Mouse (Mus musculus) CH12.LX (cell line): ENCODE measurements around the gene Nuak2. TPM values are rescaled to one million over a fixed set of nuclear protein-coding genes. Genes with fewer than 3 reads are reported as not detected.

Experiments
- DNase-seq: peaks from one replicate; pipeline ENCODE4 v3.0.0-alpha.2; 2013; ENCODE audit errors: extremely low read depth
- H3K27ac ChIP-seq: 2 replicates; pipeline ENCODE4 v1.5.1; 2012; ENCODE audit warnings: low read depth, mild to moderate bottlenecking, control low read depth, moderate library complexity; ENCODE audit not compliant: insufficient read depth
- H3K27me3 ChIP-seq: replicated peaks from 2 replicates; pipeline ENCODE3; 2012; ENCODE audit warnings: inconsistent platforms
- H3K36me3 ChIP-seq, 2 experiments: replicated peaks in 1 of 2; 2 replicates each; pipeline versions ENCODE3 to v1.6.1; 2012; ENCODE audit warnings: inconsistent platforms in 1 of 2, low read length in 1 of 2, mild to moderate bottlenecking in 1 of 2, mixed read lengths in 1 of 2, moderate library complexity in 1 of 2; ENCODE audit not compliant: control insufficient read depth in 1 of 2, insufficient read depth in 1 of 2
- H3K4me1 ChIP-seq, 2 experiments: 2 replicates each; pipeline ENCODE4 v1.6.1; 2012; ENCODE audit warnings: inconsistent platforms in 1 of 2, moderate library complexity in 1 of 2; ENCODE audit not compliant: insufficient read depth in 2 of 2, control insufficient read depth in 1 of 2
- H3K4me2 ChIP-seq: 2 replicates; pipeline ENCODE4 v1.6.1; 2012; ENCODE audit warnings: low read depth, mild to moderate bottlenecking, control low read depth; ENCODE audit not compliant: poor library complexity, insufficient read depth, severe bottlenecking
- H3K4me3 ChIP-seq, 3 experiments: fragments of 150-350 bp in 1 of 3; sonication (generic) in 1 of 3; replicated peaks in 1 of 3; 2 replicates each; pipeline versions ENCODE3 to v1.5.1; 2011 to 2012; ENCODE audit warnings: low read depth in 2 of 3, low read length in 2 of 3, mild to moderate bottlenecking in 2 of 3, moderate library complexity in 2 of 3, control low read depth in 1 of 3, improper control_type of control experiment in 1 of 3, inconsistent platforms in 1 of 3, mixed read lengths in 1 of 3; ENCODE audit not compliant: poor library complexity in 1 of 3
- H3K79me2 ChIP-seq: replicated peaks from 2 replicates; pipeline ENCODE4 v1.6.1; 2012; ENCODE audit warnings: mild to moderate bottlenecking, moderate library complexity; ENCODE audit not compliant: control insufficient read depth, poor library complexity, insufficient read depth, severe bottlenecking; ENCODE audit errors: extremely low read depth
- H3K9ac ChIP-seq: 2 replicates; pipeline ENCODE4 v1.6.1; 2012; ENCODE audit warnings: low read depth, mild to moderate bottlenecking, control low read depth, moderate library complexity; ENCODE audit not compliant: insufficient read depth
- H3K9me3 ChIP-seq: replicated peaks from 2 replicates; pipeline ENCODE3; 2012; ENCODE audit warnings: low read length, inconsistent platforms, mixed read lengths
- CHD1 ChIP-seq: IDR thresholded peaks from 2 replicates; pipeline ENCODE4 v1.6.1; 2012; ENCODE audit warnings: low read depth, low read length, improper control_type of control experiment, inconsistent platforms
- CHD2 ChIP-seq: IDR thresholded peaks from 2 replicates; pipeline ENCODE4 v1.6.1; 2011; ENCODE audit warnings: low read length, improper control_type of control experiment
- E2F4 ChIP-seq: IDR thresholded peaks from 2 replicates; pipeline ENCODE4 v1.6.1; 2011; ENCODE audit warnings: low read depth, low read length, improper control_type of control experiment; ENCODE audit not compliant: insufficient replicate concordance
- GABPA ChIP-seq: IDR thresholded peaks from 2 replicates; pipeline ENCODE4 v1.6.1; 2012; ENCODE audit warnings: low read depth, low read length, improper control_type of control experiment, inconsistent platforms; ENCODE audit not compliant: insufficient replicate concordance
- HCFC1 ChIP-seq: IDR thresholded peaks from 2 replicates; pipeline ENCODE4 v1.6.1; 2012; ENCODE audit warnings: low read depth, mild to moderate bottlenecking, inconsistent platforms, low read length, improper control_type of control experiment
- IRF4 ChIP-seq: IDR thresholded peaks from 2 replicates; pipeline ENCODE4 v1.6.1; 2014; ENCODE audit warnings: low read depth, mild to moderate bottlenecking, inconsistent platforms, low read length, improper control_type of control experiment
- JUN ChIP-seq: IDR thresholded peaks from 2 replicates; pipeline ENCODE4 v1.6.1; 2011; ENCODE audit warnings: low read depth, mild to moderate bottlenecking, low read length, improper control_type of control experiment, moderate library complexity; ENCODE audit not compliant: insufficient read depth
- KAT2A ChIP-seq: IDR thresholded peaks from 2 replicates; pipeline ENCODE4 v1.6.1; 2012; ENCODE audit warnings: low read length, improper control_type of control experiment, inconsistent platforms; ENCODE audit not compliant: insufficient replicate concordance
- MAFK ChIP-seq: IDR thresholded peaks from 2 replicates; pipeline ENCODE4 v1.6.1; 2011; ENCODE audit warnings: low read length, improper control_type of control experiment; ENCODE audit not compliant: insufficient replicate concordance
- MAX ChIP-seq: IDR thresholded peaks from 2 replicates; pipeline ENCODE4 v1.6.1; 2011; ENCODE audit warnings: low read length, improper control_type of control experiment
- MAZ ChIP-seq: IDR thresholded peaks from 2 replicates; pipeline ENCODE4 v1.6.1; 2012; ENCODE audit warnings: low read depth, mild to moderate bottlenecking, inconsistent platforms, low read length, improper control_type of control experiment, moderate library complexity
- MXI1 ChIP-seq: IDR thresholded peaks from 2 replicates; pipeline ENCODE4 v1.6.1; 2011; ENCODE audit warnings: mild to moderate bottlenecking, low read depth, low read length, improper control_type of control experiment
- MYC ChIP-seq: IDR thresholded peaks from 2 replicates; pipeline ENCODE4 v1.6.1; 2011; ENCODE audit warnings: low read depth, mild to moderate bottlenecking, improper control_type of control experiment, low read length
- NRF1 ChIP-seq: IDR thresholded peaks from 2 replicates; pipeline ENCODE4 v1.6.1; 2014; ENCODE audit warnings: low read depth, mild to moderate bottlenecking, inconsistent platforms, low read length, improper control_type of control experiment, moderate library complexity
- PAX5 ChIP-seq: IDR thresholded peaks from 2 replicates; pipeline ENCODE4 v1.6.1; 2012; ENCODE audit warnings: low read length, inconsistent platforms, mixed read lengths
- POLR2AphosphoS2 ChIP-seq: IDR thresholded peaks from 2 replicates; pipeline ENCODE4 v1.6.1; 2011; ENCODE audit warnings: low read depth, low read length, improper control_type of control experiment
- SIN3A ChIP-seq: IDR thresholded peaks from 2 replicates; pipeline ENCODE4 v1.6.1; 2012; ENCODE audit warnings: low read length, improper control_type of control experiment, inconsistent platforms
- SMC3 ChIP-seq: IDR thresholded peaks from 2 replicates; pipeline ENCODE4 v1.6.1; 2011; ENCODE audit warnings: low read depth, low read length, improper control_type of control experiment
- ZKSCAN1 ChIP-seq: IDR thresholded peaks from 2 replicates; pipeline ENCODE4 v1.6.1; 2012; ENCODE audit warnings: low read depth, inconsistent platforms, low read length, improper control_type of control experiment, borderline replicate concordance
- ZMIZ1 ChIP-seq: IDR thresholded peaks from 2 replicates; pipeline ENCODE4 v1.6.1; 2012; ENCODE audit warnings: low read depth, mild to moderate bottlenecking, inconsistent platforms, low read length, improper control_type of control experiment
- ZNF384 ChIP-seq: IDR thresholded peaks from 2 replicates; pipeline ENCODE4 v1.6.1; 2012; ENCODE audit warnings: low read depth, low read length, improper control_type of control experiment, inconsistent platforms
- dilution Hi-C: fragments of 300-500 bp; cut with MboI; formaldehyde crosslinking; loops from 2 replicates; pipeline ENCODE4 v1.14.3; 2020; ENCODE audit warnings: low sequenced_read_pairs; ENCODE audit not compliant: extremely low pct_unique_long_range_greater_than_20kb, extremely low pct_ligation_motif_present
- in situ Hi-C: fragments of 300-500 bp; cut with MboI; formaldehyde crosslinking; loops from 3 replicates; pipeline ENCODE4 v1.14.3; 2019; ENCODE audit warnings: low sequenced_read_pairs, low pct_ligation_motif_present, low pct_unique_long_range_greater_than_20kb, mixed read lengths
- polyA plus RNA-seq: library from polyadenylated mRNA; unstranded; fragments of >175 nt; gene quantifications from 2 replicates; pipeline ENCODE4 v1.2.1, GENCODE M21; 2012; ENCODE audit warnings: low read depth; ENCODE audit not compliant: insufficient read length
- total RNA-seq, 2 experiments: library from RNA; depleted of rRNA; stranded (reverse); fragments of 300-350 nt in 1 of 2; fragments of >200 nt in 1 of 2; gene quantifications; 2 replicates each; pipeline ENCODE4 v1.2.3; 2012 to 2014

The Nuak2 gene
- total and polyA plus RNA-seq, 3 experiments: 0.30 TPM; not detected in 2

- Histone ChIP-seq H3K79me2 (no peaks in the 10 kb centered on the region), H3K4me1 (peaks cover 9 to 31% of the 10 kb centered on the region in 2 experiments)
- TF ChIP-seq PAX5 (no peak), E2F4 (no peak), SMC3 (no peak), ZMIZ1 (no peak), SIN3A (no peak), POLR2AphosphoS2 (no peak), GABPA (no peak), MAX (no peak), KAT2A (no peak), ZKSCAN1 (no peak), IRF4 (no peak), ZNF384 (no peak), MYC (no peak), CHD2 (no peak), CHD1 (no peak), HCFC1 (no peak), MAFK (no peak), MAZ (no peak), NRF1 (no peak)
- TF ChIP-seq, all 38 proteins: peak for 0
- dilution Hi-C loops: no loop called here
- in situ Hi-C loops: no loop called here
- Histone ChIP-seq H3K27me3 (no peaks in the 10 kb centered on the region), H3K4me3 (no peak overlapping the region), H3K9me3 (no peaks in the 10 kb centered on the region), H3K36me3 (no peaks in the 10 kb centered on the region), H3K27ac (no peak overlapping the region), H3K9ac (no peak overlapping the region), H3K4me2 (no peak overlapping the region)
- DNase-seq: no peak
These were observed 21.0 kb downstream of the Nuak2 start for GRCm38 (mm10) chr1:132336921-132337320.

- TF ChIP-seq MAFK: no peak
- no peak for TF ChIP-seq SIN3A
- TF ChIP-seq MXI1: no peak
- TF ChIP-seq ZNF384: no peak
- no peak for TF ChIP-seq JUN
- no peak for TF ChIP-seq GABPA
- no peak for DNase-seq
- no peak overlapping the region for H3K4me3 ChIP-seq
- H3K79me2 ChIP-seq: no peaks in the 10 kb centered on the region
- dilution Hi-C loops (no loop called here), in situ Hi-C loops (no loop called here)
- no peak overlapping the region for H3K9ac ChIP-seq
- no peaks in the 10 kb centered on the region for H3K9me3 ChIP-seq
- no peak overlapping the region for H3K4me2 ChIP-seq
- no peak overlapping the region for H3K27ac ChIP-seq
- no peaks in the 10 kb centered on the region for H3K36me3 ChIP-seq
- peaks cover 13 to 36% of the 10 kb centered on the region in 2 experiments for H3K4me1 ChIP-seq
- H3K27me3 ChIP-seq: no peaks in the 10 kb centered on the region
These were observed 22.2 kb downstream of the Nuak2 start for GRCm38 (mm10) chr1:132338027-132338660.
